Mouse (Mus musculus): Measurements from ENCODE around the gene Fam126b. TPM values are rescaled to one million over a fixed set of nuclear protein-coding genes. Genes with fewer than 3 reads are reported as not detected.

Gene Fam126b
- 5.8 TPM for polyA plus RNA-seq (2014; fragmentation: Illumina TruSeq; extraction: RNeasy Lipid Tissue Mini Kit (QIAGEN cat#74804); ENCODE audit: low read depth, low replicate concordance)

DNA sequence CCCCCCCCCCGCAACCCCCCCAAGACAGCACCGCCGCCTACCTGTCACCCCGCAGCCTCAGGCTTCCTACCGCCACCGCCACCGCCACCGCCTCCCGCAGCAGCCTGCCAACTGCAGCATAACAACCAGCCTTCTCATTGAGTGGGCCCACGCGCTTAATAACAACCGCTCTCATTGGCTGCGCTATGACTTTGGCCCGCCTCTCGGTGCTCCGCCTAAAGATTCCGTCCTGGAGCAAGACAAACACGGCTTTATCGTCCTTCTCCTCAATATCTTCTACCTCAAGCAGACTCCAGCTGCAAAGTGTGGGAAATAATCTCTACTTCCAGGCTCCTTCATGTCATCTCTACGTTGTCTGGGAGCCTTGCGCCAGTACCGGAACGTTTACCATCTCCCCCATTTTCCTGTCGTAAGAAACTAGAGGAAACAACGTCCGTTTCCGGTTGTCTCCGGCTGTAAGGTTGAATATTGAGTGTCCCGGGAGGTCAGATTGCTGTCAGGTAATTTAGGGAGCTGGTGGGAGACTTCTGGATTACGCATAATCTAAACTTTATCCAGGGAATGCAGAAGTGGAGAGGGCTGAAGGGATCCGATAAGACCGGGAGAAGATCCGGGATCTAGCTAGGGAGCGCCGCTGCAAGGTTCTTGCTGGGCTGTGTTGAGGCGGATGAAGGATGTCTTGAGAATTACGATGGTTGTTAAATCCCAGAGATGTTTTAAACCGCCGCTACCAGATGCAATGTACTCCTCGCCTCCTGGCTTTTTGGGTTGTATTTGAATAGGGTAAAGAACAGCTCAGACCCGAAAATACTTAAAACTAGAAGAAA is at the start of gene Fam126b, which contains the start of gene Ndufb3:
Gene Fam126b, minus strand, starts transcription at position 153 of the 827 bp plus-strand sequence.
Gene Ndufb3, plus strand, starts transcription at position 214 of the 827 bp plus-strand sequence.

DNA sequence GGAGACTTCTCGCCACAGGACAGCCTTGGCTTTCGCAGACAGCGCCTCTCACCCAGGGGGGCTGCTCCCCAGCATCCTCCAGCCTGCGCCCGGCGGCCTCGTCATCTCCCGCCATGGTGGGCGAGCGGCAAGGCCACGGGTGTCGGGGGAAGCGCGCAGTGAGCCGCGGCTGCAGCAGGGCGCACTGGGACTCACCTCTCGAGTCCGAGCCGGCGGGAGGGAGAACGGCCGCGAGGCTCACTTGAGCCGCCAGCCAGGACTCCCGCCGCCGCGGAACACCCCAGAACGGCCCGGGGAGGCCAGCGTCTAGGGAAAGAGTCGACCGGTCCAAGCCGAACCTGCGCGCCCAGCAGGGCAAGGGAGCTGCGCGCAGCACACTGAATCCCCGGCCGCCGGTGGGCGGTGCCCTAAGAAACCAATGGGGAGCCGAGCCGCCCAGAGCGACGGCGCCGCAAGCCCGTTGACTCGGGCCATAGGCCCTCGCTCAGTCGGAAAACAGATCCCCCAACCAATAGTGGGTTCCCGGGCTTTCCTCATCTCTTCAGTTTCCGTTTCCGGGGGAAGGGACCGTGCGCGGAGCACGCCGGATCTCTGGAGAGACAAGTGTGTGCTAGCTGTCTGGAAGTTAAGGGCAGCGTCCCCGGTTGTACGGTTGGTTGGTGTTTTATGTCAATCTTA is 81.4 kb downstream of the Fam126b start, which contains the start of gene Orc2:
Gene Orc2, minus strand, starts transcription at position 533 of the 678 bp plus-strand sequence.

Other genes with a start within 250 kb of the Fam126b start
- 67.4 TPM for gene Bzw1, start 193.4 kb downstream of the Fam126b start, polyA plus RNA-seq (2014; fragmentation: Illumina TruSeq; extraction: RNeasy Lipid Tissue Mini Kit (QIAGEN cat#74804); ENCODE audit: low read depth, low replicate concordance)
- gene Clk1, start 162.3 kb downstream of the Fam126b start, polyA plus RNA-seq (2014; fragmentation: Illumina TruSeq; extraction: RNeasy Lipid Tissue Mini Kit (QIAGEN cat#74804); ENCODE audit: low read depth, low replicate concordance) = 141 TPM
- 16.3 TPM for gene Nif3l1, start 141.2 kb downstream of the Fam126b start, polyA plus RNA-seq (2014; fragmentation: Illumina TruSeq; extraction: RNeasy Lipid Tissue Mini Kit (QIAGEN cat#74804); ENCODE audit: low read depth, low replicate concordance)
- 36.6 TPM for gene Ppil3, start 140.8 kb downstream of the Fam126b start, polyA plus RNA-seq (2014; fragmentation: Illumina TruSeq; extraction: RNeasy Lipid Tissue Mini Kit (QIAGEN cat#74804); ENCODE audit: low read depth, low replicate concordance)
- gene Orc2, start 81.2 kb downstream of the Fam126b start, polyA plus RNA-seq (2014; fragmentation: Illumina TruSeq; extraction: RNeasy Lipid Tissue Mini Kit (QIAGEN cat#74804); ENCODE audit: low read depth, low replicate concordance) = 9.6 TPM
- gene Ndufb3, start 61 bp upstream of the Fam126b start, polyA plus RNA-seq (2014; fragmentation: Illumina TruSeq; extraction: RNeasy Lipid Tissue Mini Kit (QIAGEN cat#74804); ENCODE audit: low read depth, low replicate concordance) = 369 TPM
- not detected for gene Als2cr12, start 109.7 kb upstream of the Fam126b start, polyA plus RNA-seq (2014; fragmentation: Illumina TruSeq; extraction: RNeasy Lipid Tissue Mini Kit (QIAGEN cat#74804); ENCODE audit: low read depth, low replicate concordance)
- 35.0 TPM for gene Cflar, start 125.2 kb upstream of the Fam126b start, polyA plus RNA-seq (2014; fragmentation: Illumina TruSeq; extraction: RNeasy Lipid Tissue Mini Kit (QIAGEN cat#74804); ENCODE audit: low read depth, low replicate concordance)
- gene Casp8, start 209.1 kb upstream of the Fam126b start, polyA plus RNA-seq (2014; fragmentation: Illumina TruSeq; extraction: RNeasy Lipid Tissue Mini Kit (QIAGEN cat#74804); ENCODE audit: low read depth, low replicate concordance) = 7.4 TPM